Mouse (Mus musculus): ENCODE results near the gene Synpo2. TPM values are rescaled to one million over a fixed set of nuclear protein-coding genes. Genes with fewer than 3 reads are reported as not detected.

The Synpo2 gene
- polyA plus RNA-seq (2015; fragmentation: Illumina TruSeq; extraction: RNeasy Lipid Tissue Mini Kit (QIAGEN cat#74804); ENCODE audit: insufficient read depth, low read depth, low replicate concordance), result 5.5 TPM

GRCm38 (mm10) chr3:123235921-123236320 lies at the start of gene Synpo2:
Gene Synpo2, minus strand, starts transcription at chr3:123236149.

GRCm38 (mm10) chr3:123266753-123267651 lies 31.1 kb upstream of the Synpo2 start, which contains the start of gene Sec24d:
Gene Sec24d, plus strand, starts transcription at chr3:123267455.

GRCm38 (mm10) chr3:123034752-123035151 lies 201.2 kb downstream of the Synpo2 start, which contains the start of gene Myoz2:
Gene Myoz2, minus strand, starts transcription at chr3:123035015.

Other genes starting within 250 kb of the Synpo2 start
- gene Myoz2, start 201.1 kb downstream of the Synpo2 start, polyA plus RNA-seq (2015; fragmentation: Illumina TruSeq; extraction: RNeasy Lipid Tissue Mini Kit (QIAGEN cat#74804); ENCODE audit: insufficient read depth, low read depth, low replicate concordance), result not detected
- gene Sec24d, start 31.3 kb upstream of the Synpo2 start, polyA plus RNA-seq (2015; fragmentation: Illumina TruSeq; extraction: RNeasy Lipid Tissue Mini Kit (QIAGEN cat#74804); ENCODE audit: insufficient read depth, low read depth, low replicate concordance), result 22.0 TPM
- gene Mettl14, start 150.0 kb upstream of the Synpo2 start, polyA plus RNA-seq (2015; fragmentation: Illumina TruSeq; extraction: RNeasy Lipid Tissue Mini Kit (QIAGEN cat#74804); ENCODE audit: insufficient read depth, low read depth, low replicate concordance), result 4.4 TPM
- gene Prss12, start 210.8 kb upstream of the Synpo2 start, polyA plus RNA-seq (2015; fragmentation: Illumina TruSeq; extraction: RNeasy Lipid Tissue Mini Kit (QIAGEN cat#74804); ENCODE audit: insufficient read depth, low read depth, low replicate concordance), result 0.31 TPM

Measured in pancreas, adult 10 weeks (tissue).